Mouse (Mus musculus) cerebellum, adult 2 months (tissue): Measurements from ENCODE around the gene Scfd2. TPM values are rescaled to one million over a fixed set of nuclear protein-coding genes. Genes with fewer than 3 reads are reported as not detected.

Experiments
- DNase-seq, 2 experiments: peaks; one replicate each; pipeline ENCODE4 v3.0.0; 2021
- H3K27ac ChIP-seq: fragments of 200-500 bp; 2 replicates; pipeline ENCODE4 v1.5.1; 2012; ENCODE audit warnings: low read length, control low read depth, inconsistent platforms; ENCODE audit not compliant: insufficient read depth
- H3K27me3 ChIP-seq: fragments of 200-500 bp; 2 replicates; pipeline ENCODE4 v1.6.1; 2012; ENCODE audit warnings: inconsistent platforms, mild to moderate bottlenecking, low read length, moderate library complexity; ENCODE audit not compliant: control insufficient read depth, insufficient read depth
- H3K4me1 ChIP-seq: fragments of 200-500 bp; 2 replicates; pipeline ENCODE4 v1.6.1; 2011; ENCODE audit warnings: low read length; ENCODE audit not compliant: control insufficient read depth, insufficient read depth
- H3K4me3 ChIP-seq: fragments of 200-500 bp; replicated peaks from 2 replicates; pipeline ENCODE3; 2011; ENCODE audit warnings: mild to moderate bottlenecking, low read depth, low read length, control low read depth; ENCODE audit not compliant: insufficient read depth
- CTCF ChIP-seq: fragments of 200-500 bp; IDR thresholded peaks from 2 replicates; pipeline ENCODE4 v1.5.1; 2011; ENCODE audit warnings: low read depth, mild to moderate bottlenecking, control low read depth, low read length, moderate library complexity, borderline replicate concordance; ENCODE audit not compliant: insufficient read depth
- POLR2A ChIP-seq: fragments of 200-500 bp; IDR thresholded peaks from 2 replicates; pipeline ENCODE4 v1.6.1; 2011; ENCODE audit warnings: low read length, control low read depth, borderline replicate concordance; ENCODE audit not compliant: insufficient read depth
- WGBS: fragments of 180-500 bp; shearing (Covaris S2); methylation state at CpG from one replicate; pipeline ENCODE4 v1.1.7; 2018; 5-methylcytosine and 5-hydroxymethylcytosine counted together
- polyA plus RNA-seq: library from polyadenylated mRNA; depleted of rRNA; stranded (reverse); fragments of >200 nt; gene quantifications from 2 replicates; pipeline ENCODE4 v1.2.3, GENCODE M21; 2012; rRNA removed

Gene Scfd2
- polyA plus RNA-seq, 1 experiment: 17.7 TPM

- 77% methylated on average over 7 of the region's 7 CpGs for WGBS
- Histone ChIP-seq H3K4me3 (no peak overlapping the region), H3K27ac (no peak overlapping the region), H3K27me3 (no peaks in the 10 kb centered on the region), H3K4me1 (peaks cover 10% of the 10 kb centered on the region)
- no peak for DNase-seq
- TF ChIP-seq CTCF: no peak
- TF ChIP-seq POLR2A: no peak
Measured at GRCm38 (mm10) chr5:74159906-74160305, 371.7 kb downstream of the Scfd2 start.

GRCm38 (mm10) chr5:74158929-74159632 lies 372.5 kb downstream of the Scfd2 start:
- DNase-seq: no peak
- Histone ChIP-seq H3K4me3 (no peak overlapping the region), H3K4me1 (peaks cover 10% of the 10 kb centered on the region), H3K27ac (no peak overlapping the region), H3K27me3 (no peaks in the 10 kb centered on the region)
- TF ChIP-seq CTCF: no peak
- no peak for TF ChIP-seq POLR2A
- WGBS: 93% methylated on average over 6 of the region's 6 CpGs

- H3K27me3 ChIP-seq: no peaks in the 10 kb centered on the region
- no peak overlapping the region for H3K4me3 ChIP-seq
- H3K4me1 ChIP-seq: peaks cover 6% of the 10 kb centered on the region
- no peak for DNase-seq
- no peak for TF ChIP-seq POLR2A
- TF ChIP-seq CTCF: no peak
- H3K27ac ChIP-seq: no peak overlapping the region
- WGBS: 22% methylated on average over 7 of the region's 7 CpGs
Measured at GRCm38 (mm10) chr5:74155860-74156351, 375.7 kb downstream of the Scfd2 start.

Other genes with a start within 250 kb of the Scfd2 start
- gene Fip1l1, start 3.7 kb upstream of the Scfd2 start, polyA plus RNA-seq: 61.1 and 62.9 TPM in 2 replicates
- gene Lnx1, start 171.2 kb upstream of the Scfd2 start, polyA plus RNA-seq: 31.0 and 31.8 TPM in 2 replicates